ENCODE assay signal across 12 mouse cellular contexts in the genomic region with DNA sequence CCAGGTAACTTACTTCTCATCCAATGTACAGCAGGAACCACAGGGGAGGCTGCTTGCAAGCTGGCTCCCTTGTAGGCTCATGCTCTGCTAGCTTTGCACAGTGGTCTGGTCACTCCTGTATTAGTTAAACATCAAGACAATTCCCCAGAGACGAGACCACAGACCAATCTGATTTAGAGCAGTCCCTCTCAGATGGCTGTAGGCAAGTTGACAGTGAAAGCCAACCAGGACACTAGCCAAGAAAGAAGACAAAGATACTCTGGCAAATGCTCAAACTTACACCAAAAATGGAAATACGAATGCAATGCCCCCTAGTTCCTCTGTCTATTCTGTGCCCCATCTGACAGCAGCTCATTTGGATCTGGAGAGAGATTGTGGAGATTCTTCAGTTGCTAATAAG.
"Had no signal": no experiment of that assay in that cellular context is flagged by ENCODE, and none has a peak within 500 bp of the region (broad histone marks: within the 10 kb centered on the region; RNA-seq: fewer than 3 reads in every experiment).

No protein-coding gene starts in this region.

- DNase-seq: kidney, adult 18-20 months; kidney, adult 9 months; kidney, postnatal 14 days; layer of hippocampus, adult 9-11 months; liver, embryonic 13.5 days; lung, adult 2 months; thymus, postnatal 25 days had no signal

- ATAC-seq: lung, postnatal 0 days; midbrain, embryonic 16.5 days had no signal

- H3K9me3 ChIP-seq: liver, embryonic 13.5 days; megakaryocyte, embryonic 14.5 days had no signal

- H3K9ac ChIP-seq: liver, embryonic 13.5 days had no signal

- H3K4me3 ChIP-seq: layer of hippocampus, adult 2 months; liver, embryonic 13.5 days; megakaryocyte, embryonic 14.5 days had no signal

- H3K4me1 ChIP-seq: liver, embryonic 13.5 days had no signal

- H3K27me3 ChIP-seq: liver, embryonic 13.5 days; megakaryocyte, embryonic 14.5 days had no signal

- H3K4me2 ChIP-seq: liver, embryonic 13.5 days; midbrain, embryonic 11.5 days had no signal

- H3K27ac ChIP-seq: layer of hippocampus, adult 2 months; liver, embryonic 13.5 days had no signal

- H3K36me3 ChIP-seq: liver, embryonic 13.5 days had no signal
